13 mouse cellular contexts compared by ENCODE assay signal in genomic region chr14:91089326-91089725, GRCm38 (mm10).
"Had no signal": no experiment of that assay in that cellular context is flagged by ENCODE, and none has a peak within 500 bp of the region (broad histone marks: within the 10 kb centered on the region; RNA-seq: fewer than 3 reads in every experiment).

No protein-coding gene starts in this region.

- H3K4me3 ChIP-seq: liver, embryonic 13.5 days; neural tube, embryonic 12.5 days; neural tube, embryonic 15.5 days had no signal

- H3K27me3 ChIP-seq: liver, embryonic 13.5 days; neural tube, embryonic 12.5 days; neural tube, embryonic 15.5 days had no signal

- H3K4me1 ChIP-seq: liver, embryonic 13.5 days; neural tube, embryonic 12.5 days; neural tube, embryonic 15.5 days had no signal

- H3K9me3 ChIP-seq: neural tube, embryonic 15.5 days had no signal

- H3K9ac ChIP-seq: liver, embryonic 13.5 days; neural tube, embryonic 12.5 days; neural tube, embryonic 15.5 days had no signal

- H3K27ac ChIP-seq: liver, embryonic 13.5 days; neural tube, embryonic 12.5 days; neural tube, embryonic 15.5 days had no signal

- H3K36me3 ChIP-seq: liver, embryonic 13.5 days; neural tube, embryonic 12.5 days; neural tube, embryonic 15.5 days had no signal

- H3K4me2 ChIP-seq: liver, embryonic 13.5 days; midbrain, embryonic 11.5 days; neural tube, embryonic 12.5 days; neural tube, embryonic 15.5 days had no signal

- DNase-seq: kidney, adult 9 months; kidney, postnatal 14 days; kidney, postnatal 4 days; liver, embryonic 13.5 days; lung, adult 2 months; lung, postnatal 14 days; lung, postnatal 4 days; midbrain, embryonic 14.5 days; thymus, adult 18-20 months; thymus, postnatal 36 days had no signal
